Mouse (Mus musculus): ENCODE results near the gene Rsph14. TPM values are rescaled to one million over a fixed set of nuclear protein-coding genes. Genes with fewer than 3 reads are reported as not detected.

Rsph14 gene
- not detected in 2 replicates for total RNA-seq (2012; rRNA removed)
- not detected for polyA plus RNA-seq (2012; ENCODE audit: insufficient read depth in 1 of 2, insufficient read length in 2 of 2, low read depth in 1 of 2, low replicate concordance in 2 of 2, missing spikeins in 1 of 2)

DNA sequence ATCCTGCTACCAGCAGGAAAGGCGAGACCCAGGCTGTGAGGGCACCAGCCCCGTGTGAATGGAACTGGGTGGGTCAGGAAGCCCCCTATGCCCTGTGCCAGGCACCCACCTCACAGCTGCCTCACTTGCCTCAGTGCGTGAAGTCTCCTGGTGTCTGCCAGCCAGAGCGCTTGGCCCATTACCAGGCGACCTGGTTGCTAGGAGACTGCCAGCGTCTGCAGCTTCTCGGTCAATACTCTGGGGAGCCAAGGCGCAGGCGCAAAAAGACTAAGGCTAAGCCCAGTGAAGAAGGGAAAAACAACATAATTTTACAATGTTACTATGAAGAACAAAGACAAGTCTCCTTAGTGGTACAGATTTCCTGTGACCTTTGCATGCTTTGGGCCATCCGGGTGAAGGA lies at the start of gene Rsph14:
Gene Rsph14 (minus strand): TSS at position 192 of the 400 bp plus-strand sequence.
- Histone ChIP-seq H3K9ac (ENCODE audit: control insufficient read depth, low read depth, low read length, poor library complexity, severe bottlenecking) (no peak within 1 kb of the TSS), H3K79me2 (ENCODE audit: control insufficient read depth, insufficient read depth, low read length, poor library complexity) (no peaks in the 10 kb centered on the region), H3K27ac (ENCODE audit: control insufficient read depth, low read depth, low read length) (no peak within 1 kb of the TSS), H3K9me3 (replicated peaks; ENCODE audit: insufficient read depth, low read length) (no peaks in the 10 kb centered on the region), H3K27me3 (ENCODE audit: control insufficient read depth in 1 of 2, insufficient read depth in 2 of 2, low read length in 2 of 2) (no peaks in the 10 kb centered on the region), H3K4me1 (ENCODE audit: control insufficient read depth in 1 of 2, insufficient read depth in 2 of 2, low read length in 2 of 2) (no peaks in the 10 kb centered on the region), H3K4me3 (ENCODE audit: control insufficient read depth in 1 of 2, insufficient read depth in 1 of 2, low read depth in 2 of 2, low read length in 2 of 2) (no peak within 1 kb of the TSS), H3K36me3 (ENCODE audit: control insufficient read depth in 1 of 2, insufficient read depth in 2 of 2, low read length in 2 of 2) (no peaks in the 10 kb centered on the region)
- TF ChIP-seq TCF12 (IDR thresholded peaks at IDR 0.05; ENCODE audit: low read depth, low read length) (no peak), ZMIZ1 (IDR thresholded peaks at IDR 0.05; ENCODE audit: low read depth, low read length) (no peak), POLR2AphosphoS5 (IDR thresholded peaks at IDR 0.05; ENCODE audit: borderline replicate concordance, low read depth, low read length) (no peak), CHD2 (IDR thresholded peaks at IDR 0.05; ENCODE audit: low read length) (no peak), RCOR1 (IDR thresholded peaks at IDR 0.05; ENCODE audit: low read depth, low read length) (no peak), ZNF384 (IDR thresholded peaks at IDR 0.05; ENCODE audit: low read depth, low read length) (no peak)
- DNase-seq (ENCODE audit: low read depth, low spot score): no peak

DNA sequence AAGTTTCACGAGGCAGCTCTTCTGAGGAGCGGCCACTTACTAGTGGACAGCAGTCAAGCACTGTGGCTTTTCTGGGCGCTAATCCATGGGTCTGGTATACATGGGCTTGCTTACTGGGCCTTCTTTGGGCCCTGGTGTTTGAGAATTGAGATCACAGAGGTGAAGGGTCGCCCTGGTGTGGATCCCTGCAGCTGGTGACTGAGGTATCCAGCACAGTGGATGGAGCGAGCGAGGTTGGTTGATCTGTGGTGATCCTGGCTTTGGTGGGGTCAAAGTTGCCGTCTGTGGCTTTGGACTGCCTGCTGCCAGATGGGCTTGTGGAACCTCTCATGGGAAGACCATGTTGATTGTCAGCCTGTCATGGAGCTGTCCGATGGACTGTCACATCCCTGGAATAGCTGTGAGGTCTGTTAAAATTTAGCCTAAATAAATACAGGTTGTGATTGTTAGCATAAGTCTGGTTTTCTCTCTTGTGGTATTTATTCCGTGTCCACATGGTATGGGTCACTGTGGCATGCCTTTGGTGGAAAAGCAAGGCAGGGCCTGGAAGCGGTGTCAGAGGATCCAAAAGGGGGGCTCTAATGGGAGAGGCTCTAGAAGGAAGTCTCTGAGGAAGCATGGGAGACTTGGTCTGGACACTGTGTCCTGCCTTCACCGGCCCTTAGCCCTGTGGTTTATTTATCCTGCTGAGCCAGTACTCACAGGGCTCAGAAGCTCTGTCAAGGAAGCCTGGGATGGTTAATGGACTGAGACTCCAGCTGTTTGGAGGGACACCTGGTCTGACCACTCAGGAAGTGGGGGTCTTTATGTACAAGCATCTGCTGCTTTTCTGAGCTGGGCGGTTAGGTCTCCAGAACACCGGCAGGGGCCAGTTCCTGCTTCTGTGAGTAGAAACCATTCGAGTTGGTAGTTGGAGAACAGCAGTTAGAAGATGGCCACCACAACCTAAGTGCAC lies 46.1 kb upstream of the Rsph14 start:
- H3K9me3 ChIP-seq (replicated peaks; ENCODE audit: insufficient read depth, low read length): no peaks in the 10 kb centered on the region
- H3K4me1 ChIP-seq (ENCODE audit: control insufficient read depth in 1 of 2, insufficient read depth in 2 of 2, low read length in 2 of 2): no peaks in the 10 kb centered on the region
- no peaks in the 10 kb centered on the region for H3K79me2 ChIP-seq (ENCODE audit: control insufficient read depth, insufficient read depth, low read length, poor library complexity)
- TF ChIP-seq USF1 (IDR thresholded peaks at IDR 0.05; ENCODE audit: low read depth, low read length) (no peak), MAFK (IDR thresholded peaks at IDR 0.05; ENCODE audit: borderline replicate concordance, low read depth, low read length) (no peak), POLR2AphosphoS2 (IDR thresholded peaks at IDR 0.05; ENCODE audit: low read length) (no peak), UBTF (IDR thresholded peaks at IDR 0.05; ENCODE audit: borderline replicate concordance, insufficient read depth, low read depth, low read length) (no peak), MYC (IDR thresholded peaks at IDR 0.05; ENCODE audit: low read depth, low read length) (no peak), POLR2A (IDR thresholded peaks at IDR 0.05; ENCODE audit: control insufficient read depth in 1 of 2, insufficient read depth in 1 of 2, low read depth in 1 of 2, low read length in 2 of 2, poor library complexity in 1 of 2) (no peak), BHLHE40 (IDR thresholded peaks at IDR 0.05; ENCODE audit: borderline replicate concordance, low read depth, low read length) (no peak)
- no peaks in the 10 kb centered on the region for H3K27me3 ChIP-seq (ENCODE audit: control insufficient read depth in 1 of 2, insufficient read depth in 2 of 2, low read length in 2 of 2)
- DNase-seq (ENCODE audit: low read depth, low spot score): no peak
- no peak overlapping the region for H3K4me3 ChIP-seq (ENCODE audit: control insufficient read depth in 1 of 2, insufficient read depth in 1 of 2, low read depth in 2 of 2, low read length in 2 of 2)
- no peak overlapping the region for H3K9ac ChIP-seq (ENCODE audit: control insufficient read depth, low read depth, low read length, poor library complexity, severe bottlenecking)
- H3K36me3 ChIP-seq (ENCODE audit: control insufficient read depth in 1 of 2, insufficient read depth in 2 of 2, low read length in 2 of 2): no peaks in the 10 kb centered on the region
- H3K27ac ChIP-seq (ENCODE audit: control insufficient read depth, low read depth, low read length): no peak overlapping the region
